Mouse (Mus musculus) colon, adult 2 months (tissue): Measurements from ENCODE around the gene Rab3a. TPM values are rescaled to one million over a fixed set of nuclear protein-coding genes. Genes with fewer than 3 reads are reported as not detected.

Experiments used
- polyA plus RNA-seq: library from polyadenylated mRNA; depleted of rRNA; stranded (reverse); fragments of >200 nt; gene quantifications from 2 replicates; pipeline ENCODE4 v1.2.3, GENCODE M21; 2012; rRNA removed

Rab3a gene
- 30.4 and 40.0 TPM in 2 replicates for polyA plus RNA-seq

DNA sequence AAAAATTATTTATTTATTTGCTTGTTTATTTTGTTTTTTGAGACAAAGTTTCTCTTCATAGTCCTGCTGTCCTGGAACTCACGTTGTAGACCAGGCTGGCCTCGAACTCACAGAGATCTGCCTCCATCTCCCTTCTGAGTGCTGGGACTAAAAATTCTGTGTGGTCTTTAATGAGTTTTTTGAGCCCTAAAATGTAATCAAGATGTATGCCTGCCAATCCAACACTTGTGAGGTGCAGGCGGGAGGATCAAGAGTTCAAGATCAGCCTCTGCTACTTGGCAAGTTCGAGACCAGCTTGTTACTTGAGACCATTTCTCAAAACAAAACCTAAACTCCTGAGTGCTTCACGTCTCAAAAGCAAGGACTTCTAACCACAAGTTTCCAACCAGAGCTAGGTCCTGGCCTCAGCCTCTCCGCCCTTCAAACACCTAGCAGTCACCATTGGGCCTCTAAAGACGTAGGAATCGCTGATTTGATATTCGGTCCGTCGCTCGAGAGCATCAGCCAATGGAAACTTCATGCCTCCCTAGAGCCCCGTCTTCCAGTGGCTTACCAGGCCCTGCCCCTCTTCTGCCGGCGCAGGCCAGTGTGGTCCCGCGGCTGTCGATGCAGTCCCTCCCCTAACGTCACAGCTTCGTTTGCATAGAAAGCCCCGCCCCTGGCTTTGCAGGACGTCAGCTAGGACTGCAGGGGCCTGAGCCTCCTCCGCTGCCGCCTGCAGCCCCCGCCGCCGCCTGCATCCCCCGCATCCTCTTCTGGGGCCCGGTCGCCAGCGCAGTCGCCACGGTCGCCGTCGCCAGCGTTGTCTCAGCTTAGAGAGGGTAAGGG, at the start of gene Rab3a:
Gene Rab3a, plus strand, starts transcription at position 637 of the 828 bp plus-strand sequence.

GRCm38 (mm10) chr8:70718297-70718696, 36.2 kb upstream of the Rab3a start, which contains the start of gene Gm3336:
Gene Gm3336, plus strand, starts transcription at chr8:70718543.

DNA sequence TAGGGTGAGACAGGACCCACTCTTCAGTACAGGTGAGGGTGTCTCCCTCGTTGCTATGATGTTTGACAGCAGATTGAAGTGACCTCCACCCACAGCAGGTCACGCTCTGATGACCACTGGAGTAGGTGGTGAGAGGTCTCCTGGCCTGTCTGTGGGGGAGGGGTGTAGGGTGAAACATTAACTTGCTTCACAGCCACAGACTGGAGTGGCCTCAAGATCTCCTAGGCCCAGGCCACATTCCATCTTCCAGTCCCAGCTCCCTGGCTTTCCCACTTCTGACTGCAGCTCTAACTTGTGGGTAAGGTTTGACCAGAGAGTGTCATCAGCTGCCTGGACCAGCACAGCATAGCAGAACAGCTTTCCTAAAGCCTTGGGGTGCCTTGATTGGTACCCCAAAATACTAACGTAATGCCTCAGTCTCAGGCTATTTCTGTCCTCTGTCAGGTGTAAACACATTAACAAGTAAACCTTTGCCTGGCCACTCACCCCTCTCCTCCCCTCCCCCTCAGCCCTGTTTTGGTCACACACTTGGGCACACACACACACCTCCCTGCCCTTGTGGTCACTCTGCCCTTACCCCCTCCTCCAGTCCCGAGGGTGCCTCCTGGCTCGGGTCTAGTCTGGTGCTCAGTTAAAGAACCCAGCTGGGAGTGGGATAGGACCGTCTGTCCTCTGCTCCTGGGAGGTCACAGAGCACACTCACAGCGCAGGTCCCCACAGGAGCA, 30.8 kb upstream of the Rab3a start, which contains the start of gene Pde4c:
Gene Pde4c, plus strand, starts transcription at position 235 of the 725 bp plus-strand sequence.

DNA sequence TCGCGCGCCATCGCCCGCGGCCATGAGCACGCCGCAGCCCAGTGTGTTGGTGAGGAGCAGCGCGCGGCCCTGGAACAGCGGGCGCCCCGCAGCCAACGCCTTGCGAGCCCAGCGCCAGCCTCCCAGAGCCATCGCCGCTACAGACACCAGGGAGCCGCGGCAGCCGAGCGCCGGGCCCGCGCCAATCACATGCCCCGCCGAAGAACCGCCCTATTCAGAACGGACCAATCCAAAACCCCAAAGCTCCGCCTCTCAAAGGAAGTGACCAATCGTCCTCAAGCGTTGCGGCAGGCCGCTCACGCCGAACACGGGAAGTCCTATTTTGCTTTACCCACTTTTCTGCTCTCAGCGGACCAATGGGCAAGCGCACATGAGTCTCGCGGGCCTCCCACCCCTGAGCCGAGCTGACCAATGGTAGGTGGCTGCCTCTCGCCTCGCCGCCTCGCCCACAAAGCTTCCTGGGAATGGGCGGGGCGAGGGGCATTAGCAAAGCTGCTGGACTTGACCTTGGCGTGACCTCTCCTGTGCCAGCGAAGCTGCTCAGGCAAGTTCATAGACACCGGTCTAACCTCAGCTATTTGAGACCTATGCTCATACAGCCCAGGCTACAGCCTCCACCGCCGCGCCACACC, 6.4 kb downstream of the Rab3a start, which contains the start of gene Mpv17l2:
Gene Mpv17l2, minus strand, starts transcription at position 172 of the 632 bp plus-strand sequence.

DNA sequence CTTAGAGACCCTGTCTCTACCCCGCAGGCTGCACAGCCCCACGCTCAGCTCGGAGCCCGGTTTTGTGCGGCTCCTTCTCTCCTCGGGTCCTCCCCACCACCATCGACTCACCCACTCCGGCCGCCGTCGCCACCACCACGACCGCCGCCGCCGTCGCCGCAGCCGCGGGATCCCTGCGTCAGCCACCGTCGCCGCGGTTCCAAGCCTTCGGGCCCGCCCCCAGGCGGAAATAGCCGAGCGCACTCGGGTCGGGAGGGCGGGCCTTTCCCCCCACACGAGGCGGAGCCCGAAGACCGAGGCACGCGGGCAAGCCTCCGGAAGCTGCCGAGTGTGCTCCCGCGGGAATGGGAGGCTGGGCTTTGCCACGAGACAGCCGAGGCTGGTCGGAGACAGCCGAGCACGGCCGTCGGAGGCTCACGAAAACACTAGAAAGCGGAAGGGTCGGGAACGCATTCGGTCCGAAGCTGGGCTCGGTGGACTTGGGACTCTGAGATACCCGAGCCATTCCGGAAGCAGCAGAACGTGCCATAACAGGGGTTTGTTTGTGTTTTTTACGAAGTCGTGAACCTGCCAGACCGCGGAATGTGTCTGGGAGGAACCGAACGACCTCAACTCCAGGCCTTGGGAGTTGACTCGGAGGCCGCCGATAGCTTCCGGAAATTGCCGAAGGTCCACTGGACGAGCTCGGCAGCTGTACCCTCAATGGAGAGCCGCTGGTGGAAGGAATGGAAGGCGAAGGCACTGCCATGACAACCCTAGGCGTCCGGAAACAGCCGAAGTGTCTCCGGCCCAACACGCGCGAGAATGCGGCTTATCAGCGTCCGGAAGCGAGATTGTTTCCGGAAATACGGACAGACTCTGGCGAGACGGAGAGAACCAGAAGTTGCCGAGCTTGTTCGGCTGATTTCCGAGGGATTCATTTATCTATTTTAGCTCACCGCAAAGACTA, 22.3 kb downstream of the Rab3a start, which contains the start of gene Pik3r2:
Gene Pik3r2, minus strand, starts transcription at position 218 of the 949 bp plus-strand sequence.

GRCm38 (mm10) chr8:70804481-70805206, 50.2 kb downstream of the Rab3a start, which contains the start of gene Mast3:
Gene Mast3, minus strand, starts transcription at chr8:70805054.

DNA sequence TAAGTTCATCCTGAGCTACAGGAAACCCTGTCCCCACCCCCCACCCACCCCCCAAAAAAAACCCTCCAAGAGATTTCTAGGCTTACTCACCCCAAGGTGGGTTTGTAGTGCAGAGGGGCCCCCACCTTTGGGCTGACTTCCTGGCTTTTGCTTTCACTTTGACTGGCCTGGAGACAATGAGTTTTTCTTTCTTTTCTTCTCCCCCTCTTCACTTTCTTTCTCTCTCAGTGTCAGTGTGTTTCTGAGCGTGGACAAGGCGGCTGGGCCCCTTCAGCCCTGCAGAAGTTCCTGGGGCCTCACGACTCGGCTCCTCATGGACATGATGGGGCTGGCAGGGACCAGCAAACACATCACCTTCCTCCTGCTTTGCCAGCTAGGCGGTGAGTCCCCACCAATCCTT, 53.8 kb downstream of the Rab3a start, which contains the start of gene Il12rb1:
Gene Il12rb1, plus strand, starts transcription at position 211 of the 400 bp plus-strand sequence.

Other genes with a start within 250 kb of the Rab3a start
- 161 and 243 TPM in 2 replicates for gene Rex1bd, start 247.9 kb upstream of the Rab3a start, polyA plus RNA-seq
- gene Uba52, start 243.9 kb upstream of the Rab3a start, polyA plus RNA-seq = 633 and 1,054 TPM in 2 replicates
- 577 and 594 TPM in 2 replicates for gene Fkbp8, start 227.0 kb upstream of the Rab3a start, polyA plus RNA-seq
- 59.9 and 67.3 TPM in 2 replicates for gene Kxd1, start 226.7 kb upstream of the Rab3a start, polyA plus RNA-seq
- gene Ell, start 215.2 kb upstream of the Rab3a start, polyA plus RNA-seq = 35.1 and 39.9 TPM in 2 replicates
- 170 and 176 TPM in 2 replicates for gene Isyna1, start 160.3 kb upstream of the Rab3a start, polyA plus RNA-seq
- gene Ssbp4, start 145.8 kb upstream of the Rab3a start, polyA plus RNA-seq = 312 and 345 TPM in 2 replicates
- 7.2 and 7.9 TPM in 2 replicates for gene Lrrc25, start 138.5 kb upstream of the Rab3a start, polyA plus RNA-seq
- gene Gdf15, start 122.2 kb upstream of the Rab3a start, polyA plus RNA-seq = 19.1 and 30.3 TPM in 2 replicates
- gene Pgpep1, start 94.3 kb upstream of the Rab3a start, polyA plus RNA-seq = 57.3 and 63.9 TPM in 2 replicates
- gene Lsm4, start 81.4 kb upstream of the Rab3a start, polyA plus RNA-seq = 119 and 132 TPM in 2 replicates
- 1,330 and 1,620 TPM in 2 replicates for gene Jund, start 55.7 kb upstream of the Rab3a start, polyA plus RNA-seq
- gene Iqcn, start 51.2 kb upstream of the Rab3a start, polyA plus RNA-seq = 0.02 TPM in 1 of 2 replicates, not detected in the other
- 112 and 176 TPM in 2 replicates for gene Gm3336, start 36.1 kb upstream of the Rab3a start, polyA plus RNA-seq
- gene Pde4c, start 31.0 kb upstream of the Rab3a start, polyA plus RNA-seq = 3.6 and 6.5 TPM in 2 replicates
- gene Mpv17l2, start 6.3 kb downstream of the Rab3a start, polyA plus RNA-seq = 180 and 188 TPM in 2 replicates
- gene Pik3r2, start 22.0 kb downstream of the Rab3a start, polyA plus RNA-seq = 187 and 190 TPM in 2 replicates
- gene Mast3, start 50.4 kb downstream of the Rab3a start, polyA plus RNA-seq = 48.4 and 51.8 TPM in 2 replicates
- gene Il12rb1, start 53.8 kb downstream of the Rab3a start, polyA plus RNA-seq = 0.54 and 0.99 TPM in 2 replicates
- 72.5 and 86.1 TPM in 2 replicates for gene Arrdc2, start 85.0 kb downstream of the Rab3a start, polyA plus RNA-seq
- 4.9 and 5.2 TPM in 2 replicates for gene Kcnn1, start 108.6 kb downstream of the Rab3a start, polyA plus RNA-seq
- gene Ccdc124, start 119.3 kb downstream of the Rab3a start, polyA plus RNA-seq = 60.1 and 69.5 TPM in 2 replicates
- gene Slc5a5, start 138.1 kb downstream of the Rab3a start, polyA plus RNA-seq = 0.98 and 1.3 TPM in 2 replicates
- 6,304 and 7,565 TPM in 2 replicates for gene Rpl18a, start 142.7 kb downstream of the Rab3a start, polyA plus RNA-seq
- gene Map1s, start 151.3 kb downstream of the Rab3a start, polyA plus RNA-seq = 36.4 and 41.9 TPM in 2 replicates